Mouse (Mus musculus): ENCODE measurements around the gene Madd. TPM values are rescaled to one million over a fixed set of nuclear protein-coding genes. Genes with fewer than 3 reads are reported as not detected.

Gene Madd
- total and polyA plus RNA-seq, 2 experiments: 14.1 to 15.3 TPM

- no peak for DNase-seq (ENCODE audit: extremely low read depth, low read depth, low spot score)
- Histone ChIP-seq H3K27me3 (ENCODE audit: control insufficient read depth, insufficient read depth, low read length) (no peaks in the 10 kb centered on the region), H3K4me1 (ENCODE audit: control insufficient read depth, insufficient read depth, low read length) (no peaks in the 10 kb centered on the region), H3K36me3 (ENCODE audit: control insufficient read depth, insufficient read depth, low read length) (peaks cover 43% of the 10 kb centered on the region), H3K79me2 (ENCODE audit: control insufficient read depth, insufficient read depth, low read length) (no peaks in the 10 kb centered on the region), H3K27ac (replicated peaks; ENCODE audit: insufficient read depth, low read depth, low read length) (no peak overlapping the region), H3K9ac (ENCODE audit: low read depth, low read length) (no peak overlapping the region), H3K4me3 (ENCODE audit: insufficient read depth, low read depth, low read length) (no peak overlapping the region)
- 94% methylated on average over 25 of the region's 25 CpGs for WGBS
- TF ChIP-seq CTCF (IDR thresholded peaks at IDR 0.05; ENCODE audit: low read depth, low read length) (no peak), POLR2A (IDR thresholded peaks at IDR 0.05; ENCODE audit: extremely low read depth, insufficient read depth, low read length) (no peak)
Measured at GRCm38 (mm10) chr2:91169587-91170322, 13.9 kb downstream of the Madd start.

- 93% methylated on average over 4 of the region's 4 CpGs for WGBS
- Histone ChIP-seq H3K36me3 (ENCODE audit: control insufficient read depth, insufficient read depth, low read length) (peaks cover 46% of the 10 kb centered on the region), H3K27me3 (ENCODE audit: control insufficient read depth, insufficient read depth, low read length) (no peaks in the 10 kb centered on the region), H3K4me3 (ENCODE audit: insufficient read depth, low read depth, low read length) (no peak overlapping the region), H3K27ac (replicated peaks; ENCODE audit: insufficient read depth, low read depth, low read length) (no peak overlapping the region), H3K4me1 (ENCODE audit: control insufficient read depth, insufficient read depth, low read length) (no peaks in the 10 kb centered on the region), H3K9ac (ENCODE audit: low read depth, low read length) (no peak overlapping the region), H3K79me2 (ENCODE audit: control insufficient read depth, insufficient read depth, low read length) (no peaks in the 10 kb centered on the region)
- DNase-seq (ENCODE audit: extremely low read depth, low read depth, low spot score): no peak
- TF ChIP-seq POLR2A (IDR thresholded peaks at IDR 0.05; ENCODE audit: extremely low read depth, insufficient read depth, low read length) (no peak), CTCF (IDR thresholded peaks at IDR 0.05; ENCODE audit: low read depth, low read length) (no peak)
Measured at GRCm38 (mm10) chr2:91167629-91168028, 16.0 kb downstream of the Madd start.

- H3K79me2 ChIP-seq (ENCODE audit: control insufficient read depth, insufficient read depth, low read length): no peaks in the 10 kb centered on the region
- no peaks in the 10 kb centered on the region for H3K27me3 ChIP-seq (ENCODE audit: control insufficient read depth, insufficient read depth, low read length)
- no peak for DNase-seq (ENCODE audit: extremely low read depth, low read depth, low spot score)
- 64% methylated on average over 6 of the region's 6 CpGs for WGBS
- no peak overlapping the region for H3K4me3 ChIP-seq (ENCODE audit: insufficient read depth, low read depth, low read length)
- H3K9ac ChIP-seq (ENCODE audit: low read depth, low read length): no peak overlapping the region
- peaks cover 11% of the 10 kb centered on the region for H3K4me1 ChIP-seq (ENCODE audit: control insufficient read depth, insufficient read depth, low read length)
- H3K36me3 ChIP-seq (ENCODE audit: control insufficient read depth, insufficient read depth, low read length): peaks cover 33% of the 10 kb centered on the region
- TF ChIP-seq POLR2A (IDR thresholded peaks at IDR 0.05; ENCODE audit: extremely low read depth, insufficient read depth, low read length) (no peak), CTCF (IDR thresholded peaks at IDR 0.05; ENCODE audit: low read depth, low read length) (no peak)
- no peak overlapping the region for H3K27ac ChIP-seq (replicated peaks; ENCODE audit: insufficient read depth, low read depth, low read length)
Measured at GRCm38 (mm10) chr2:91164991-91165390, 18.6 kb downstream of the Madd start.

- Histone ChIP-seq H3K27ac (replicated peaks; ENCODE audit: insufficient read depth, low read depth, low read length) (no peak overlapping the region), H3K36me3 (ENCODE audit: control insufficient read depth, insufficient read depth, low read length) (peaks cover 26% of the 10 kb centered on the region), H3K79me2 (ENCODE audit: control insufficient read depth, insufficient read depth, low read length) (no peaks in the 10 kb centered on the region), H3K27me3 (ENCODE audit: control insufficient read depth, insufficient read depth, low read length) (no peaks in the 10 kb centered on the region), H3K9ac (ENCODE audit: low read depth, low read length) (no peak overlapping the region), H3K4me3 (ENCODE audit: insufficient read depth, low read depth, low read length) (no peak overlapping the region), H3K4me1 (ENCODE audit: control insufficient read depth, insufficient read depth, low read length) (peaks cover 15% of the 10 kb centered on the region)
- WGBS: 97% methylated on average over 5 of the region's 5 CpGs
- no peak for DNase-seq (ENCODE audit: extremely low read depth, low read depth, low spot score)
- TF ChIP-seq CTCF (IDR thresholded peaks at IDR 0.05; ENCODE audit: low read depth, low read length) (no peak), POLR2A (IDR thresholded peaks at IDR 0.05; ENCODE audit: extremely low read depth, insufficient read depth, low read length) (no peak)
Measured at GRCm38 (mm10) chr2:91163532-91163931, 20.1 kb downstream of the Madd start.

GRCm38 (mm10) chr2:91162952-91163351 is 20.7 kb downstream of the Madd start:
- Histone ChIP-seq H3K9ac (ENCODE audit: low read depth, low read length) (no peak overlapping the region), H3K27ac (replicated peaks; ENCODE audit: insufficient read depth, low read depth, low read length) (no peak overlapping the region), H3K4me1 (ENCODE audit: control insufficient read depth, insufficient read depth, low read length) (peaks cover 15% of the 10 kb centered on the region), H3K27me3 (ENCODE audit: control insufficient read depth, insufficient read depth, low read length) (no peaks in the 10 kb centered on the region), H3K79me2 (ENCODE audit: control insufficient read depth, insufficient read depth, low read length) (no peaks in the 10 kb centered on the region), H3K4me3 (ENCODE audit: insufficient read depth, low read depth, low read length) (no peak overlapping the region), H3K36me3 (ENCODE audit: control insufficient read depth, insufficient read depth, low read length) (peaks cover 27% of the 10 kb centered on the region)
- 89% methylated on average over 4 of the region's 4 CpGs for WGBS
- DNase-seq (ENCODE audit: extremely low read depth, low read depth, low spot score): no peak
- TF ChIP-seq POLR2A (IDR thresholded peaks at IDR 0.05; ENCODE audit: extremely low read depth, insufficient read depth, low read length): no peak
- no peak for TF ChIP-seq CTCF (IDR thresholded peaks at IDR 0.05; ENCODE audit: low read depth, low read length)

- no peaks in the 10 kb centered on the region for H3K27me3 ChIP-seq (ENCODE audit: control insufficient read depth, insufficient read depth, low read length)
- no peak overlapping the region for H3K4me3 ChIP-seq (ENCODE audit: insufficient read depth, low read depth, low read length)
- H3K4me1 ChIP-seq (ENCODE audit: control insufficient read depth, insufficient read depth, low read length): peaks cover 15% of the 10 kb centered on the region
- 12% methylated on average over 6 of the region's 6 CpGs for WGBS
- H3K27ac ChIP-seq (replicated peaks; ENCODE audit: insufficient read depth, low read depth, low read length): peak overlapping the region; percentile 85
- no peak for TF ChIP-seq POLR2A (IDR thresholded peaks at IDR 0.05; ENCODE audit: extremely low read depth, insufficient read depth, low read length)
- no peak for TF ChIP-seq CTCF (IDR thresholded peaks at IDR 0.05; ENCODE audit: low read depth, low read length)
- H3K9ac ChIP-seq (ENCODE audit: low read depth, low read length): no peak overlapping the region
- H3K79me2 ChIP-seq (ENCODE audit: control insufficient read depth, insufficient read depth, low read length): no peaks in the 10 kb centered on the region
- peak; percentile 76 for DNase-seq (ENCODE audit: extremely low read depth, low read depth, low spot score)
- peaks cover 30% of the 10 kb centered on the region for H3K36me3 ChIP-seq (ENCODE audit: control insufficient read depth, insufficient read depth, low read length)
Measured at GRCm38 (mm10) chr2:91160591-91160990, 23.0 kb downstream of the Madd start.
